Mouse (Mus musculus): ENCODE data around the gene Lrba. TPM values are rescaled to one million over a fixed set of nuclear protein-coding genes. Genes with fewer than 3 reads are reported as not detected.
A peak's percentile ranks its signal among the peaks of the same experiment; 100 is the strongest.

Lrba gene
- total RNA-seq, 2 experiments from 2014 or later = 24.1 to 33.4 TPM

DNA sequence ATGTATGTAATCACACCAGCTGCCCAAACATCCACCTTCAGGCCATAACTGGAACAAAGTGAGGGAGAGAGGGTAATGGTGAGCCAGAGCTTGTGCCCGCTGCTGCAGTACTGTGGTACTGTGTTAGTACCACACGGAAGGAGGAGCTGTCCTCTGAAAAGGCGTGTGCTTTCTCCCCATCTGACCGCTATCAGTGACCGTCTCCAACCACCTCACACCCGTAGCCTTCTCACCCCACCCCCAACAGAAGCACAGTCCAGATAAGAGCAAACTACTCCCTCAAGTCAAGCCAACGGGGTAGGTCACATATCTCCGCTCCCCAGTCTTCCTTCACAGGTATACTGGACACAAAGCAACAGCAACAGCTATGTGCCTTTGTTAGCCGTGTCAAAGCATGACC lies 574.6 kb downstream of the Lrba start:
- DNase-seq = no peak

DNA sequence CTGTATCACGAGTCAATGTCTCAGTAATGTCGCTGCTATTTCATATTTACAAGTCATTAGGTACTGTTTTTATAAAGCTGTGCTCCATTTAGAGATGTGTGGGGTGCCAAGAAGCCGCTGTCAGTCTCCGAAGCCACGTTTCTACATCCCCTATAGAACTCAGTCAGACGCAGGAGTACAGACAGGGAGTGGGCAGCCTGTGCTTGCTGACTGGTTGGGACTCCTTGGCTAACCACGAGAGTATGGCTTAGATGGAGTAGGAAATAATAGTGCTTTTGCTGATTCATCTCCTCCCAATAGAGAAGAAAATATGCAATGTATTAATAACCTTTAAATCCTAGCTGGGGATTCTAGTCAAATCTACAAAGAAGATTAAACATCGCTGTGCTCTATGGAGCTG lies 576.4 kb downstream of the Lrba start:
- no peak for DNase-seq

DNA sequence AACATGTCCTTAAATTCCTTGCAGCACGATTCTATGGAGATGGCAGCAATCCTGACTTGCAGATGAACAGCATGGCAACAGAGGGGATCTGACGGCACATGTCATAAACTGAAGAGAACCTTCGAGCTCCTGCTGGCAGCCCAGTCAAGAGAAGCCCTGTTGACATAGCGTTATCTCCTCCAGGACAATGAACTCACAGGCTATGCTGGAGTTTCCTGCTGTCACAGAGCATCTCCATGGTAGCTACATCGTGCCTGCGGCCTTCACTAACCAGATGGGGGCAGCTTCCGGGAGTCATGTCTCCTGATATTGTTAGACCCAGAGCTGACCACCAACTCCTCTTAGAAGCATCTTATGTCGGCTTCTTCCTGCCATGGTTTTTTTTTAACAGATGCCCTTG lies 578.3 kb downstream of the Lrba start:
- DNase-seq = no peak

DNA sequence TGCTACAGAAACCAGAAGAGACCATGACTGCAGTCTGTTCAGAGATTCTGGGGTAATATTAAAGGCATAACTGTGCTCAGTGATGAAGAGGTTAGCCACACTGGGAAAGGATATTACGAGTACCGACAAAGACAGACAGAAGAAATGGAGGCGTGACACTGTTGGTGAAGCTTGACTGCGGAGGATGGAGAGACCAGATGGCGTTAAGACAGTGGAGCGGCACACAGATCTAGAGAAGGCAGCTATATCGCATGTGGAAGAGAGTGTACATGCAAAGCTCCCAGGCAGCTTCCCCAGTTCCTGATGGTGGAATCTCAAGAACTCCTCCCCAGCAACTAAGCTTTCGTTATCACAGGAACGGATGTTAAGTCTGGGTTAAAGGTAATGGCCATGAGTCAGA lies 579.8 kb downstream of the Lrba start:
- no peak for DNase-seq

DNA sequence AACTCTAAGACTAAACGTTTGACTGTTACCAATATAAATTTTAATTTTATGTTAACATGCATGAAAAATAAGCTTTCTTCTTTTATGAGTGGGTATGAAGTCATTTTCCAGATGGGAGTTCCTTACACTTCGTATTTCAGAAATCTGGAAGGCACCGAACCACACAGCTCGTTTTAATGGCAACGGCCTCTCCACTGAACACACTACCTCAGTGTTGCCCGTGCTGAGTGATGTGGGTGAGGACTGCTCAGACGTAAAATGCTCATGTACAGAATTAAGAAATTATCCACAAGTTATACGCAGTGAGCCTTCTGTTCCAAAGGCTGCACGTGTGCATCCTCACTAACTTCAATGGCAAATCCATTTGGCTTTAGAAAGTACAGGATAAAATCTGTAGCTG lies 582.4 kb downstream of the Lrba start:
- no peak for DNase-seq

DNA sequence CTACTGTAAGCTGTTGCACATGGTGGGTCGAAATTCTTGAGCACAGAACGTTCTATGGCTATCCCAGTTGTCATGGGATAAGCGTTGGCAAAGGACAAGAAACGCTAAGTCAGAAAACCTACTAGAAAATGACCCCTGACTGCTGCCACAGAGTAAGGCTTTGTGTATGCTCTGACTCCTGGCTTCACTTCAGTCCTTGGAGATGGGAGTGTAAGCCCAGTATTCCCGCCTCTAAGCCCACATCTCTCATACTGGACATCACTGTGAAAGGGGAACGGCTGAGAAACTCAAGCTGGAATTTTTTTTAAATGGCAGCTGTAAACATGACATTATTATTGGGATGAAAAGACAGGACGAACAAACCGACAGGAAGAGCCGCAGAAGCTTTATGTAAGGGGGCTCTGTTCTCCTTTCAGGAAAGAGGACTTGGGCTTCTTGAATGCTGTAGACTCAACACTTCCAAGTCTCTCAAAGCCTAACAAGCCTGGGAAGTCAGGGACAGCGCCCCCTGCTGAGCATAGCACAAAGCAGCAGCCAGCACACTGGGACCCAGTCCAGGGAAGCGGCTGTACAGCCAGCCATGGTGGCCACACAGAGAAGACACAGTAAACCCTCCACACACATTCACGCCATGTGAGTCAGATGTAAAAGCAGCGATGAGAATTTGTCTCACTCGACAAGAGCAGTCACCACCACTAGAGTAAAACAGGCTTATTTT lies 583.4 kb downstream of the Lrba start:
- peak; percentile 53 for DNase-seq

DNA sequence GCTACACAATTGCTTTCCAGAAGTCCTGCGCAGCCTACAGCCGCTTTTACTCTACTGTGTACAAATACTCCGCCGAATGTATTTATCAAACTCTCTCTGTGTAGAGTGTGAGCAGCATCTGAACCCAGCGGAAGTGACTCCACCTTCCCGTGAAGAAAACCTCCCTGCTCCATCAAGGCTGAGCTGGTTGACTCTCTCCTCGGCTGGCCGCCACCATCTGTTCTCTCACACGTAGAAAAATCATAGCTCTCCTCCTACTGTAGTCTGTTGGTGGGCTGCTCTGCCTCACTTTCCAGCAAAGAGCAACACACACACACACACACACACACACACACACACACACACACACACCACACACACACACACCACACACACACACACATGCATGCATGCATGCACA lies 584.7 kb downstream of the Lrba start:
- no peak for DNase-seq

DNA sequence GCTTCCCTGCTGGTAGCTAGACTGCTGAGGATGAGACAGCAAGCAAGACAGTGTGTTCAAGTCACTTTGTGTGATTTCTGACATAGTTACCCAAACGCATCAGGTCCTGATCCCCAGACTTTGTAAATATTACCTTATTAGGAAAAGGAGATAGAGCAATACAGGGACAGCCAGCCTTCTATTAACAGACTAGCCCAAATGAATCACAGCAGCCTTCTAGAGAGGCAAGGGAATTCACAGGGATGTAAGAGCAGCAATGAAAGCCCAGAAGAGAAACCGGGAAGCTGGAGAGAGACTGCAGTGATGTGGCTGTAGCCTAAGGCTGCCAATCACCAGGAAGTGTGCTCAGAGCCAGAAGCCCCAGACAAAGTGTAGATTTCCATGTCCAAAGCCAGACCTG lies 585.2 kb downstream of the Lrba start:
- DNase-seq = no peak

DNA sequence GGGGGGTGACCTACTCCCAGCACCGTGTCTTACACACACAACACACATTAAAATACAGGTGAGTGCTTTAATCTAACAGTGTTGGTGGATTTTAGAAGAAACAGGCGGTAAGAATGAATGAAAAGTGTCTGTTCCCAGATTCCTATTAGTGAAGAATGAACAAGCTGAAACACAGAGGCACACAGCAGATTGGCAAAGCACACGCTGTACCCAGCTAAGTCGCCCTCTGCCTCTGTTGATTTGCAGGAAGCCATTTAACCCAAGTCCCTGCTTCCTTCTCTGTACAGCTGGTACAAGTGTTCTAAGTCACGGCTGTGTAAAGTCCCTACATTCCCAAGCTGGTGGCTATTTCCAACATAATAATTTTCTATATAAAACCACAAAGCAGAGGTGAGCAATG lies 586.4 kb downstream of the Lrba start:
- no peak for DNase-seq

DNA sequence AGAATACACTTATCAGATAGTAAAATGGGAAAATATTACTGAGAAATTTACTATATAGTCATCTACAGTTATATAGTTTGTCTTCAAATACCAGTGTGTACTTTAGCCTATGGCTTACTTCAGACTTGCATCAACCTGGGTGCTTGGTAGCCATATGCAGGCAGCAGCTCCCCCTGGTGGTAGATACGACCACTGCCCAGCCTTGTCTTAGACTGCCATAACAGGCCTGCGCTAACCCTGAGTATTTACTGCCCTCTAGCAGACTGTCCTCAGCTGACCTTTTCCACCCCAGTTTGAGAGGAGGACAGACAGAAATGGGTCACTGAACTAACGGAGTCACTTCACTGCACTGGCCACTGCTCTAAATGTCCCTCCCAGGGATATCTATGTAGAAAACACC lies 588.2 kb downstream of the Lrba start:
- DNase-seq = peak; percentile 88

DNA sequence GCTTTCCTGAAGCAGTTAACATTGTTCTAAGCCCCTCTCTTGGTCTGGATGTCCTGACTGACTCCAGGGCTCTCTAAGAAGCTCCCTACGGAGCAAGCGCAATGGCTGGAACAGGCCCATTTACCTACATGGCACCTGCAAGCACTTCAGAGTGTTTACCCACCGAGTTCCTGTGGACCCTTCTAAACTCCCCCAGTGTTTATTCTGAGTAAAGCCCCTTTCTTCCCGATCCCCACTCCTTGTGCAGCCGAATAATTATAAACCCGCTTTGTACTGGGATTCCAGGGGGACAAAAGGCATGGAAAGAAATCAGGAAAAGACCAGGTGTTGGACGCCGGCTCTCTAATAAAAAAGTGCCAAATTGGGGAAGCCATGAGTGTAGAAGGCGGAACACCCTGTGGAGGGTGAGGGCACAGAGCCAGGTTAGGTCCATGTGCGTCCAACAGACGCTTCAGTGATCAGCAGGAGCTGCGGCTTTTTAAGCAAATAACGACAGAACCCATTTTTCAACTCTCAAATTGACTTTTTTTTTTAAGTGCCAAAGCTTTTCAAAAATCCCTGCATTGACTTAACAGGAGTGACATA lies 593.6 kb downstream of the Lrba start:
- no peak for DNase-seq

DNA sequence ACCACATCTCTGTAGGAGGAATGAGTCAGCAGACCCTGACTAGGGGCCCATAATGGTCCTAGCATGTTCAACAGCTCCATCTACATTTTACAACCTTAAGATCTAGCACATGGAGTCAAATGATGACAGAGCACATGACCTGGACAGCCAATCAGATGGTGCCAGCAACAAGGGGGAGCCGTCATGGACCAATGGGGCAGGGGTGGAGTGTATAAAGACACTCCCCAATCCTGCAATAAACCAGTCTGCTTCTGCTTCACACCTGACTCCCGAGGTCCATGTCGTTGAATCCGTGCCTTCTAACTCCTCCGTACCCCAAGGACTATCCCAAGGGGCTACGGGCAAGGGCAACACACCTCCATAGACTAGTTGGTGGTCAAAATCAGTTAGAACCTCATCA lies 594.9 kb downstream of the Lrba start:
- DNase-seq = no peak

DNA sequence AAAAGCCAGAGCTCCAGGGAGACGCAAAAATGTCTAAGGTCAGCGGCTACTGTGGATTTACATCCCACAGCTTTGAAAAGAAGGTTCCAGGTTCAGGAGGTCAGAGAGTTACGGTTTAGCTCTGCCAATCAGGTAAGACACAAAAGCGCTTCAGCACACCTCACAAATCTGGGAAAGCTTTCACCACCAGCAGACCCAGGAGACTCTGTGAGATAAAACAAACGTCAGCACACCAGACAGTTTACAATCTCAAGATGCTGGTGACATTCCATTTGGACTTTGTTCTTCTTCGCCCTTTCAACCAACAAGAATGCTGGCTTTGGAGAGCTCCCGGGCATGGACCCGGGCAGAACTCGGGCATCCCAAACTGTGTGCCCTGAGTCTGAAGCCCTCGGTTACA lies 595.9 kb downstream of the Lrba start:
- no peak for DNase-seq

DNA sequence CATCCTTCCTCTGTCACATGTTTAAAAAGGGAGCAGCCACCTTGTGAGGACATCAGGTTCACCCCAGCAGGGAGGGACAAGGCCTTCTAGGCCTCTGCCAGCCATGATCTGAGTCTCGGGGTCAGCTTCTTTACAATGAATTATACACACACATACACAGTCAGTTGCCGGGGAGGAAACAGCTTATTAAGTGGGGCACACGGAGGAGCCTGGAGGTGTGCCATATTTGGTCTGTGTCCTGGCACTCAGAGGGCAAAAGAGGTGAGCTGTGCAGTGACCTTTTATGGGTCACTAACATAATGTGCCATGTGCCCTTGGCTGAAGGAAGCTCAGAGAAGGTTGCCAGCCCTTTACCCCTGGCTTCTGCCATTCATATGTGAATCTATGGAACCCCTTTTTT lies 596.9 kb downstream of the Lrba start:
- no peak for DNase-seq

DNA sequence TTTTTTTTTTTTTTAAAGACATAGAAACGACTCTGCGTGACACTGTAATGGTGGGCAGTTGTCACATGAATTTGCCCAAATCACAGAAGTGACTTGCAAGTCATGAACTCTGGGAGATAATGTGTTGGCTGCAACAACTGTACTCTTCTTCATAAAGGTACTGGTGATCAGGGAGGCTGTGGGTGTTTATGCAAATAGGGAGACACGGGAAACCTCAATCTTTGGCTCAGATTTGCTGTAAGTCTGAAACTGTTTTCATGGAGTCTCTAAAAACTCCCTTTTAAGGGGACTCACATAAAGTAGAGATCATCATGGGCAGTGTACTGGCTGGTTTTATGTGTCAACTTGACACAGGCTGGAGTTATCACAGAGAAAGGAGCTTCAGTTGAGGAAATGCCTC lies 603.0 kb downstream of the Lrba start:
- DNase-seq = no peak

DNA sequence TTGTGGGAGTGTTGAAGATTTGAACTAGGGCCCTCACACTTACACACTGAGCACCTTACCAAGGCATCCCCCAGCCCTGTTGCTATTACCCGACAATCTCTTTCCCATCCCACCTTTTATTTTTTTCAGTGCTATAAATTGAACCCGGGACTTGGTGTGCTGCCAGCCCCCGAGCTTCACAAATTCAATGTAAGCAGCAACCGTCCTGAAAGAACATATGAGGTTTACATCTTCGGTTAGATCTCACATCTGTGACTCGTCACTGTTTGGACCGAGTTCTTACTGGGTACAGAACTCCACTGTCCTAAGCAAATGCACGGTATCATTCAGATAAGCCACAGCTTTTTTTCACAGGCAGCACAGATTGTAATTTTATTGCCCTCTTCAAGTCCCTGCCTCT lies 607.6 kb downstream of the Lrba start:
- no peak for DNase-seq

Other genes with a start within 250 kb of the Lrba start
- gene Prss48, start 222.2 kb upstream of the Lrba start, total RNA-seq (2021) = not detected
- gene Rps3a1, start 82.0 kb upstream of the Lrba start, total RNA-seq (2021) = 100 to 1,000 TPM; 866 to 886 TPM

Measured in adrenal gland, postnatal 10 days (tissue).